Mouse (Mus musculus): ENCODE measurements around the gene Mrpl45. TPM values are rescaled to one million over a fixed set of nuclear protein-coding genes. Genes with fewer than 3 reads are reported as not detected.

Mrpl45 gene
- polyA plus RNA-seq, 1 experiment = 8.6 TPM

DNA sequence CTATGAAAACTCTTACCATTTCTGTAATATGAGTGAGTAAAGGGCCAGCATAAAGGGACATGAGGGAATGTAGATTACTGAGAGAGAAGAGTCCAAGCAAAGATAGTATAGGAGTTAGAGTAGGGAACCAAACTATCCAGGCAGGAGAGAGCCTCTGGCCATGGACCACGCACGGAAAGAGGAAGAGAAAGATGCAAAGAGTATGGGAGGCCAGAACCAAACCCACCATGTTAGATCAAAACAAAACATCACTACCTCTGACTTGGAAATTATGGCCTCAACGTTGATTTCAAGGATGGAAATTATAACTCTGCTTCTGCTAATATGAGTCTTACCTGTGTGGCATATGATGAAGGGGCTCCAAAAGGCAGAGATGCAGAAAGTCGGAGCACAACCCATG lies 30.7 kb upstream of the Mrpl45 start:
- Histone ChIP-seq H3K4me1 (ENCODE audit: control insufficient read depth, insufficient read depth, insufficient read length, low read length) (peaks cover 17% of the 10 kb centered on the region), H3K4me3 (ENCODE audit: low read depth, low read length) (no peak overlapping the region), H3K36me3 (ENCODE audit: control insufficient read depth, insufficient read depth, low read length) (no peaks in the 10 kb centered on the region), H3K27ac (ENCODE audit: insufficient read depth, low read depth, low read length) (no peak overlapping the region), H3K27me3 (ENCODE audit: control insufficient read depth, insufficient read depth, low read length) (no peaks in the 10 kb centered on the region)
- WGBS = 83% methylated on average over 4 of the region's 4 CpGs
- TF ChIP-seq CTCF (IDR thresholded peaks at IDR 0.05; ENCODE audit: extremely low read depth, insufficient read length, insufficient replicate concordance, low read depth, low read length) = no peak
- no peak for TF ChIP-seq POLR2A (IDR thresholded peaks at IDR 0.05; ENCODE audit: low read depth, low read length)

DNA sequence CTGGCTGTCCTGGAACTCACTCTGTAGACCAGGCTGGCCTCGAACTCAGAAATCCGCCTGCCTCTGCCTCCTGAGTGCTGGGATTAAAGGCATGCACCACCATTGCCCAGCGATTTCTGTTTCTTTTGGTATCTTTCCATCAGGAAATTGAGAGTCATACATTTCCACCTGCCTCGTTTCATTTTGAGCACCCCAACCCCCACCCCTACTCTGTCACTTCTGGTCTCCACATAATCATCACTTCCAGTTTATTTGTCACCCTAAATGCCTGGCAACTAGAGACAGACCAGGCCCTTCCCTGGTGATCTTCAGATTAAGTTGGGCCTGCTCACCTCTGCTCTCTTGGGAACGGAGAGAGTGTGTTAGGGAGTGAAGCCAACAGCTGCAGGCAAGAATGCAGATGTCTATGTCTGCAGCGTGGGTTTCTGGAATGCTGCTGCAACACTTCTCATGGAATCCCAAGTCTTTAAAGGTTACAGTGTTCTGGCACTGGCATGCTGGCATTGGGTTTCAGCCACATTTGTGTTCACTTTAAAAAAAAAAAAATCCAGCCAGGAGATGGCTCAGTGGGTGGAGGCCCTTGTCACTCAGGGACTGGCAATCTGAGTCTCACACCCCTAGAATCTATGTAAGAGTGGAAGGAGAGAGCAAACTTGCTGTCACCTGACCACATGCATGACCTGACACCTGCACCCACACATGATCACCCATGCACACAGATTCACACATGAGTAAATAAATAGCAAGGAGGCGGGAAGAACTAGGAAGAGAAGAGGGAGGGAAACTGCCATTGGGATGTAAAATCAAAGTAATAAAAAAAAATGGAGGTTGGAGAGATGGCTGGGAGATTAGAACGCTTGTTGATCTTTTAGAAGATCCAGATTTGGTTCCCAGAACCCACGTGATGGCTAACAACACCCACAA lies 29.4 kb upstream of the Mrpl45 start:
- Histone ChIP-seq H3K27ac (ENCODE audit: insufficient read depth, low read depth, low read length) (peak overlapping the region; percentile 64), H3K27me3 (ENCODE audit: control insufficient read depth, insufficient read depth, low read length) (no peaks in the 10 kb centered on the region), H3K36me3 (ENCODE audit: control insufficient read depth, insufficient read depth, low read length) (no peaks in the 10 kb centered on the region), H3K4me1 (ENCODE audit: control insufficient read depth, insufficient read depth, insufficient read length, low read length) (peaks cover 17% of the 10 kb centered on the region), H3K4me3 (ENCODE audit: low read depth, low read length) (no peak overlapping the region)
- WGBS = 46% methylated on average over 9 of the region's 9 CpGs
- TF ChIP-seq CTCF (IDR thresholded peaks at IDR 0.05; ENCODE audit: extremely low read depth, insufficient read length, insufficient replicate concordance, low read depth, low read length) (no peak), POLR2A (IDR thresholded peaks at IDR 0.05; ENCODE audit: low read depth, low read length) (no peak)

DNA sequence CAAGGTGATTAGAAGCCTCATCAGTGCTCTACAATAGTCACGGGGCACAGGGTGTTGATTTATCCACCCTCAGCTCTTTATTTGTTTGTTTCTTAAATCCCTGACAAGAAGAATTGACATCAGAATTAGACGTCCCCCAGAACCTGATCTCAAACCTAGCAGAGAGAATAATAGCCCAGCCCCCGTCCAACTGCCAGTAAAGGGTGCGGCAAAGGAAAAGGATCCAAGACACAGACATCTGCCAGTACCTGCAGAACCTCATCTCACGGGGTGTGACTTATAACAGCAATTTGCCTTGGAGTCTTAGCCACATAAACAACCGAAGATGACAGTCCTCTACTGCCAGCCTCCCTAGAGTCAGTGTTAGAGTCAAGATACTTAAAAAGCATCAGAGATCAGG lies 28.5 kb upstream of the Mrpl45 start:
- H3K4me1 ChIP-seq (ENCODE audit: control insufficient read depth, insufficient read depth, insufficient read length, low read length) = peaks cover 17% of the 10 kb centered on the region
- no peaks in the 10 kb centered on the region for H3K27me3 ChIP-seq (ENCODE audit: control insufficient read depth, insufficient read depth, low read length)
- H3K4me3 ChIP-seq (ENCODE audit: low read depth, low read length) = no peak overlapping the region
- 21% methylated on average over 6 of the region's 6 CpGs for WGBS
- H3K36me3 ChIP-seq (ENCODE audit: control insufficient read depth, insufficient read depth, low read length) = no peaks in the 10 kb centered on the region
- no peak for TF ChIP-seq CTCF (IDR thresholded peaks at IDR 0.05; ENCODE audit: extremely low read depth, insufficient read length, insufficient replicate concordance, low read depth, low read length)
- no peak for TF ChIP-seq POLR2A (IDR thresholded peaks at IDR 0.05; ENCODE audit: low read depth, low read length)
- peak overlapping the region; percentile 52 for H3K27ac ChIP-seq (ENCODE audit: insufficient read depth, low read depth, low read length)

DNA sequence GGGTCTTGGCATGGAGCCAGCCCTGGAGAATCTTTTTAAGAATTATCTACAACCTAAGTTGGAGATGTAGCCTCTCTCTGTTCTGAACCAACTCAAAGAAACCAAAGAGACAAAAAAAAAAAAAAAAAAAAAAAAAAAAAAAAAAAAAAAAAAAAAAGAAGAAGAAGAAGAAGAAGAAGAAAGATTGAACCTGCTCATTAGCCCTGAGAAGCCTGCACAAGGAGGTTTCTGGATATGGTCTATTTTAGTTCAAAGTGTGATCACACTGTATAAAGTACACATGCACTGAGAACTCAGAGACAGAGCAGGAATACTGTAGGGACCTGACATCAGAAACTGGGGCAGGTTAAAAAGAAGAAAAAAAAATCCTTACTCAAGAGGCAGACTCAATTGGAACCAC lies 27.9 kb upstream of the Mrpl45 start:
- TF ChIP-seq CTCF (IDR thresholded peaks at IDR 0.05; ENCODE audit: extremely low read depth, insufficient read length, insufficient replicate concordance, low read depth, low read length) (no peak), POLR2A (IDR thresholded peaks at IDR 0.05; ENCODE audit: low read depth, low read length) (no peak)
- Histone ChIP-seq H3K4me3 (ENCODE audit: low read depth, low read length) (no peak overlapping the region), H3K27me3 (ENCODE audit: control insufficient read depth, insufficient read depth, low read length) (no peaks in the 10 kb centered on the region), H3K27ac (ENCODE audit: insufficient read depth, low read depth, low read length) (no peak overlapping the region; the same call in 1 of the 2 replicates), H3K36me3 (ENCODE audit: control insufficient read depth, insufficient read depth, low read length) (no peaks in the 10 kb centered on the region), H3K4me1 (ENCODE audit: control insufficient read depth, insufficient read depth, insufficient read length, low read length) (peaks cover 17% of the 10 kb centered on the region)

DNA sequence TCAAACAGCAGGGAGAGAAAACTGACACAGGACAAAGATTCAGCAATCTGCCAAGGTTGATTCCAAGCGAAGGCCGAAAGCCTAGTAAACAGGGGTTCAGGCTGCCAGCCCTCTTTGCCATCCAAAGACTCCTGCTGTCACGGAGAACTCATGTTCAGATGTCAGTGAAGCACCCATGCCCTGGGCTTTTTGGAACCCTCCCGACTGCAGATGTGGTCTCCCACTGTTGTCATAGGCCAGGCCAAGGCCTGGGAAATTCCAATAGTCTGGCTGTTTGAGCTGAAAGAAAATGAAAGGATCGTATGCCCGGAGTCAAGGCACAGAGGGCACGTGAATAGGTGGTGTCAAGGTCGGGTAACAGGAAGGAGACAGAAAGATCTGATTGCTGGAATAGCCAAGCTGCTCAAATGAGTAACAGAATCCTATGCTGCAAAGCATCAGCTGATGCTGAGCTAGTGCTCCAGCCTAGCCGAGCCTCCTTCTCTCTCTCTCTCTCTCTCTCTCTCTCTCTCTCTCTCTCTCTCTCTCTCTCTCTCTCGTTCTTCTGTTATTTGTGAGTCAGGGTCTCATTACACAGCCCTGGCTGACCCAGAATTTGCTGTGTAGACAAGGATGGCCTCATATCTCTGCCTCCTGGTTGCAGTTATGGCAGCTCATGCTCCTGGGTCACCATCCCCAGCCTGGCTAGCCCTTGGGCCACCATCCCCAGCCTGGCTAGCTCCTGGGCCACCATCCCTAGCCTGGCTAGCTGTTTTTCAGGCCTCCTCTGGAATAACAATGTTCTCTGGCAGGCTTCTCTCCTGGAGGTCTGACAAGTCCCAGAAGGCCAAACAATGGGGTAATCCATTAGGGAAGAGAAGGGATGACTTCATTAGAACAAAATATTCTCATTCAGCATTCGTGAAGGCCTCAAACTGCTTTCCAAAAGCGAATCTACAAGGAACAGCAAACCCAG lies 26.0 kb upstream of the Mrpl45 start:
- Histone ChIP-seq H3K27me3 (ENCODE audit: control insufficient read depth, insufficient read depth, low read length) (no peaks in the 10 kb centered on the region), H3K4me1 (ENCODE audit: control insufficient read depth, insufficient read depth, insufficient read length, low read length) (peaks cover 17% of the 10 kb centered on the region), H3K4me3 (ENCODE audit: low read depth, low read length) (no peak overlapping the region), H3K36me3 (ENCODE audit: control insufficient read depth, insufficient read depth, low read length) (no peaks in the 10 kb centered on the region), H3K27ac (ENCODE audit: insufficient read depth, low read depth, low read length) (peak overlapping the region; percentile 53)
- no peak for TF ChIP-seq POLR2A (IDR thresholded peaks at IDR 0.05; ENCODE audit: low read depth, low read length)
- TF ChIP-seq CTCF (IDR thresholded peaks at IDR 0.05; ENCODE audit: extremely low read depth, insufficient read length, insufficient replicate concordance, low read depth, low read length) = no peak
- 52% methylated on average over 12 of the region's 12 CpGs for WGBS

DNA sequence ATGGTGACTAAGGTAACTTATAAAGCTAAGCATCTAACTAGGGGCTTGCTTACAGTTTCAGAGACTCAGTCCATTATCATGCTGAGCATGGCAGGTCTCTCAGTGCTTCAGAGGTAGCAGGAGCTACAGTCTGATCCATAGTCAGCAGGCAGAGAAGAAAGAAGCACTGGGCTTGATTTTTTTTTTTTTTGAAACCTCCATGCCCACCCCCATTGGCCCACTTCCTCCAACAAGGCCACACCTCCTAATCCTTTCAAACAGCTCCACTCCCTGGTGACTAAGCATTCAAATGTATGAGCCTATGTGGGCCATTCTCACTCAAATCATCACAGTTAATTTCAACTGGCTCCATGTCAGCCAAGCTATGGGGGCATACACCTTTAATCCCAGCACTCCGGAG lies 22.8 kb upstream of the Mrpl45 start:
- 96% methylated on average over 1 of the region's 1 CpGs for WGBS
- Histone ChIP-seq H3K4me1 (ENCODE audit: control insufficient read depth, insufficient read depth, insufficient read length, low read length) (peaks cover 6% of the 10 kb centered on the region), H3K4me3 (ENCODE audit: low read depth, low read length) (no peak overlapping the region), H3K36me3 (ENCODE audit: control insufficient read depth, insufficient read depth, low read length) (no peaks in the 10 kb centered on the region), H3K27ac (ENCODE audit: insufficient read depth, low read depth, low read length) (no peak overlapping the region), H3K27me3 (ENCODE audit: control insufficient read depth, insufficient read depth, low read length) (no peaks in the 10 kb centered on the region)
- TF ChIP-seq POLR2A (IDR thresholded peaks at IDR 0.05; ENCODE audit: low read depth, low read length) (no peak), CTCF (IDR thresholded peaks at IDR 0.05; ENCODE audit: extremely low read depth, insufficient read length, insufficient replicate concordance, low read depth, low read length) (no peak)

DNA sequence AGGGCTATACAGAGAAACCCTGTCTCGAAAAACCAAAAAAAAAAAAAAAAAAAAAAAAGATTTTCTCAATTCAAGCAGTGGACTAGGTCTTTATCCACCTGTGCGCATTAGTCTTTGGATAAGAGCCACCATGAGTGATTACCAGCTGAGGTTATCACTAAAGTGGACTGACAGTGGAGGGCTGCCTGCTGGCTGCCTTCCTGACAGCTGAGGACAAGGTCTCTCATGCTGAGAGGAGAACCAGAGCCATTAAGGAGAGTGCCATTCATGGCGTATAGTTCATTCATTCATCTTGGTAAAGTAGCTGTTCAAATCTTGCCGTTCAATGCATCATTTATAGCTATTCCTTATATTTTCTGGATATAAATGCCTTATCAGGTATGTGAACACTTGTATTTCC lies 19.0 kb upstream of the Mrpl45 start:
- no peak for TF ChIP-seq CTCF (IDR thresholded peaks at IDR 0.05; ENCODE audit: extremely low read depth, insufficient read length, insufficient replicate concordance, low read depth, low read length)
- no peak for TF ChIP-seq POLR2A (IDR thresholded peaks at IDR 0.05; ENCODE audit: low read depth, low read length)

More for the DNA sequence above, 19.0 kb upstream of the Mrpl45 start:
- H3K27me3 ChIP-seq (ENCODE audit: control insufficient read depth, insufficient read depth, low read length) = no peaks in the 10 kb centered on the region
- H3K4me1 ChIP-seq (ENCODE audit: control insufficient read depth, insufficient read depth, insufficient read length, low read length) = peaks cover 2% of the 10 kb centered on the region
- H3K36me3 ChIP-seq (ENCODE audit: control insufficient read depth, insufficient read depth, low read length) = no peaks in the 10 kb centered on the region
- H3K27ac ChIP-seq (ENCODE audit: insufficient read depth, low read depth, low read length) = no peak overlapping the region
- WGBS = 87% methylated on average over 3 of the region's 4 CpGs
- no peak overlapping the region for H3K4me3 ChIP-seq (ENCODE audit: low read depth, low read length)

Measured in small intestine, adult 2 months (tissue).